8 mouse cellular contexts compared by ENCODE assay signal in the genomic region with DNA sequence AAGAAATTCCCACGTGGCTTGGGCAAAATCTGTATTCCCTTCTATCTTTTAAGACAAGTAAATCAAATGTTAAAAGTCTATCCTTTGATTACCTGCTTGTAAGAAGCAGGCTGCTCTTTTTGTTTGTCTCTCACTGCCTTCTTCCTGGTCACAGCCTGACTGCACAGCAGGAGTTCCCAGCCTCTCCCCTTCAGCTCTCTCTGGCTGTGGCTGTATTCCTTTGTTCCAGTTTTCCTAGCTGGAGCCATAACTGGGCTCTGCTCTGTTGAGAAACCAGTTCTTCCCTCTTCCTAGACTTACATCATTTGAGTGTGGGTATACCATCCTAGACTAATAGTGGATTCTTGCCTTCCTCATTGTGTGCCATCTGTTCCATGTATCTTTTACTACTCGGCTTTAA. TPM values are rescaled to one million over a fixed set of nuclear protein-coding genes. Genes with fewer than 3 reads are reported as not detected.
DNase-seq lines count a peak whose midpoint lies in the region; ATAC-seq lines count a peak whose summit lies in the region.

No protein-coding gene starts in this region.

- no peaks in the 10 kb centered on the region for H3K9me3 ChIP-seq in liver, embryonic 12.5 days (replicated peaks)
- H3K9me3 ChIP-seq in hindbrain, embryonic 15.5 days = no peaks in the 10 kb centered on the region
- H3K9me3 ChIP-seq in neural tube, embryonic 15.5 days (replicated peaks) = no peaks in the 10 kb centered on the region

- peaks cover 41% of the 10 kb centered on the region for H3K4me1 ChIP-seq in liver, embryonic 12.5 days
- H3K4me1 ChIP-seq in hindbrain, embryonic 15.5 days (replicated peaks) = 0 out of 2 replicates have a peak, but pooled peaks cover 6% of the 10 kb centered on the region
- H3K4me1 ChIP-seq in neural tube, embryonic 15.5 days = peaks cover 14% of the 10 kb centered on the region

- DNase-seq in liver = no peak
- peak; percentile 59 for DNase-seq in cerebellum, adult 9-11 months
- no peak for DNase-seq in kidney, postnatal 25 days
- no peak for DNase-seq in urinary bladder, adult 2 months (ENCODE audit: low spot score)

- peak overlapping the region; percentile 78 for H3K27ac ChIP-seq in liver, embryonic 12.5 days
- peak overlapping the region; percentile 4 for H3K27ac ChIP-seq in hindbrain, embryonic 15.5 days (replicated peaks)
- H3K27ac ChIP-seq in neural tube, embryonic 15.5 days (replicated peaks) = 0 out of 2 replicates have a peak overlapping the region, but pooled peaks have one; percentile 34

- no peak overlapping the region for H3K4me3 ChIP-seq in liver, embryonic 12.5 days
- no peak overlapping the region for H3K4me3 ChIP-seq in hindbrain, embryonic 15.5 days
- no peak overlapping the region for H3K4me3 ChIP-seq in neural tube, embryonic 15.5 days (replicated peaks)

- peak overlapping the region; percentile 46 for H3K9ac ChIP-seq in liver, embryonic 12.5 days
- no peak overlapping the region for H3K9ac ChIP-seq in hindbrain, embryonic 15.5 days
- H3K9ac ChIP-seq in neural tube, embryonic 15.5 days (replicated peaks) = no peak overlapping the region

- peaks cover 19% of the 10 kb centered on the region for H3K36me3 ChIP-seq in liver, embryonic 12.5 days
- H3K36me3 ChIP-seq in hindbrain, embryonic 15.5 days = no peaks in the 10 kb centered on the region; the same call in 1 of the 2 replicates
- peaks cover 8% of the 10 kb centered on the region; the same call in 1 of the 2 replicates for H3K36me3 ChIP-seq in neural tube, embryonic 15.5 days

- WGBS in liver, embryonic 12.5 days (ENCODE audit: insufficient replicate concordance) = 36% methylated on average over 2 of the region's 2 CpGs
- WGBS in hindbrain, embryonic 15.5 days = 17% methylated on average over 2 of the region's 2 CpGs
- WGBS in neural tube, embryonic 15.5 days = 15% methylated on average over 2 of the region's 2 CpGs

- no peaks in the 10 kb centered on the region for H3K27me3 ChIP-seq in liver, embryonic 12.5 days (replicated peaks)
- no peaks in the 10 kb centered on the region for H3K27me3 ChIP-seq in hindbrain, embryonic 15.5 days
- H3K27me3 ChIP-seq in neural tube, embryonic 15.5 days (replicated peaks) = no peaks in the 10 kb centered on the region

- no peak for ATAC-seq in liver, embryonic 12.5 days
- ATAC-seq in hindbrain, embryonic 15.5 days (ENCODE audit: low FRiP score, low read depth) = no peak
- no peak for ATAC-seq in neural tube, embryonic 15.5 days (ENCODE audit: low FRiP score)
- no peak for ATAC-seq in megakaryocyte-erythroid progenitor cell, adult 5-6 weeks (replicated peaks; ENCODE audit: low FRiP score, low TSS enrichment, poor library complexity, severe bottlenecking)

- H3K4me2 ChIP-seq in liver, embryonic 12.5 days = peak overlapping the region; percentile 44
- no peak overlapping the region for H3K4me2 ChIP-seq in hindbrain, embryonic 15.5 days
- H3K4me2 ChIP-seq in neural tube, embryonic 15.5 days = no peak overlapping the region

RNA-seq across cellular contexts. Expression of a gene that starts 29.4 kb away (rescaled TPM):
- 39.9 and 44.8 TPM in 2 replicates for polyA plus RNA-seq in liver, embryonic 12.5 days (2016; fragmentation: Nextera tagmentation; extraction: Ambion mirVana)
- 57.9 and 58.5 TPM in 2 replicates for polyA plus RNA-seq in hindbrain, embryonic 15.5 days (2015; fragmentation: Nextera tagmentation; extraction: Ambion mirVana)
- polyA plus RNA-seq in neural tube, embryonic 15.5 days (2015; fragmentation: Nextera tagmentation; extraction: Ambion mirVana) = 46.4 and 52.2 TPM in 2 replicates
- total RNA-seq in megakaryocyte-erythroid progenitor cell, adult 5-6 weeks (2014; fragmentation: Nextera tagmentation) = 86.7 and 101 TPM in 2 replicates
- total RNA-seq in megakaryocyte-erythroid progenitor cell, adult 5-6 weeks (2017) = 36.5 and 46.2 TPM in 2 replicates
- 217 and 240 TPM in 2 replicates for polyA plus RNA-seq in urinary bladder, adult 2 months (2012; rRNA removed)

RNA-seq across cellular contexts. Expression of a gene that starts 40.7 kb away (rescaled TPM):
- 21.9 and 22.0 TPM in 2 replicates for polyA plus RNA-seq in liver, embryonic 12.5 days (2016; fragmentation: Nextera tagmentation; extraction: Ambion mirVana)
- polyA plus RNA-seq in hindbrain, embryonic 15.5 days (2015; fragmentation: Nextera tagmentation; extraction: Ambion mirVana) = 36.2 and 45.0 TPM in 2 replicates
- polyA plus RNA-seq in neural tube, embryonic 15.5 days (2015; fragmentation: Nextera tagmentation; extraction: Ambion mirVana) = 35.7 and 39.3 TPM in 2 replicates
- 44.6 and 49.1 TPM in 2 replicates for total RNA-seq in megakaryocyte-erythroid progenitor cell, adult 5-6 weeks (2014; fragmentation: Nextera tagmentation)
- total RNA-seq in megakaryocyte-erythroid progenitor cell, adult 5-6 weeks (2017) = 24.8 and 26.9 TPM in 2 replicates
- polyA plus RNA-seq in urinary bladder, adult 2 months (2012; rRNA removed) = 25.9 and 29.9 TPM in 2 replicates

Comparison
In these comparisons a context has a peak if more than half of its experiments do, and no peak if none do; other contexts are left out.
1. H3K27ac ChIP-seq: peak in every context shown above with its lines; median percentile 78 in liver, embryonic 12.5 days; 34 in neural tube, embryonic 15.5 days; 4 in hindbrain, embryonic 15.5 days.